ENCODE assay signal across 20 mouse cellular contexts in genomic region chr9:9218301-9218700, GRCm38 (mm10).
"Had no signal": no experiment of that assay in that cellular context is flagged by ENCODE, and none has a peak within 500 bp of the region (broad histone marks: within the 10 kb centered on the region; RNA-seq: fewer than 3 reads in every experiment).

No protein-coding gene starts in this region.

- H3K27ac ChIP-seq: midbrain, embryonic 10.5 days; midbrain, embryonic 12.5 days; neural tube, embryonic 13.5 days; neural tube, embryonic 15.5 days; stomach, embryonic 15.5 days had no signal

- H3K9ac ChIP-seq: lung, embryonic 14.5 days; midbrain, embryonic 12.5 days; neural tube, embryonic 13.5 days; neural tube, embryonic 15.5 days; stomach, embryonic 15.5 days had no signal

- ATAC-seq: midbrain, embryonic 16.5 days had no signal

- H3K4me3 ChIP-seq: midbrain, embryonic 10.5 days; midbrain, embryonic 12.5 days; myocyte; neural tube, embryonic 13.5 days; neural tube, embryonic 15.5 days; stomach, embryonic 15.5 days had no signal

- H3K36me3 ChIP-seq: midbrain, embryonic 10.5 days; midbrain, embryonic 12.5 days; neural tube, embryonic 13.5 days; neural tube, embryonic 15.5 days; stomach, embryonic 15.5 days had no signal

- H3K27me3 ChIP-seq: midbrain, embryonic 12.5 days; neural tube, embryonic 13.5 days; neural tube, embryonic 15.5 days; stomach, embryonic 15.5 days had no signal

- H3K4me2 ChIP-seq: lung, embryonic 14.5 days; midbrain, embryonic 12.5 days; neural tube, embryonic 13.5 days; neural tube, embryonic 15.5 days; stomach, embryonic 15.5 days had no signal

- DNase-seq: lung, adult 18-20 months; lung, embryonic 14.5 days; lung, postnatal 10 days; lung, postnatal 4 days; midbrain, embryonic 14.5 days; retina, postnatal 1 day; right cerebral cortex, adult 18-20 months; right cerebral cortex, postnatal 25 days; right cerebral cortex, postnatal 4 days; spleen, adult 18-20 months; thymus, adult 18-20 months; thymus, postnatal 14 days; thymus, postnatal 36 days had no signal

- H3K9me3 ChIP-seq: midbrain, embryonic 10.5 days; midbrain, embryonic 12.5 days; neural tube, embryonic 13.5 days; neural tube, embryonic 15.5 days; stomach, embryonic 15.5 days had no signal

- H3K4me1 ChIP-seq: neural tube, embryonic 13.5 days; neural tube, embryonic 15.5 days; stomach, embryonic 15.5 days had no signal
